Mouse (Mus musculus) kidney, postnatal 36 days (tissue): ENCODE results near the gene Scube1.

Experiments
- DNase-seq, 2 experiments: peaks; one replicate each; pipeline ENCODE4 v3.0.0; 2021 to 2022; ENCODE audit warnings: mixed read lengths in 2 of 2

Gene Scube1

DNA sequence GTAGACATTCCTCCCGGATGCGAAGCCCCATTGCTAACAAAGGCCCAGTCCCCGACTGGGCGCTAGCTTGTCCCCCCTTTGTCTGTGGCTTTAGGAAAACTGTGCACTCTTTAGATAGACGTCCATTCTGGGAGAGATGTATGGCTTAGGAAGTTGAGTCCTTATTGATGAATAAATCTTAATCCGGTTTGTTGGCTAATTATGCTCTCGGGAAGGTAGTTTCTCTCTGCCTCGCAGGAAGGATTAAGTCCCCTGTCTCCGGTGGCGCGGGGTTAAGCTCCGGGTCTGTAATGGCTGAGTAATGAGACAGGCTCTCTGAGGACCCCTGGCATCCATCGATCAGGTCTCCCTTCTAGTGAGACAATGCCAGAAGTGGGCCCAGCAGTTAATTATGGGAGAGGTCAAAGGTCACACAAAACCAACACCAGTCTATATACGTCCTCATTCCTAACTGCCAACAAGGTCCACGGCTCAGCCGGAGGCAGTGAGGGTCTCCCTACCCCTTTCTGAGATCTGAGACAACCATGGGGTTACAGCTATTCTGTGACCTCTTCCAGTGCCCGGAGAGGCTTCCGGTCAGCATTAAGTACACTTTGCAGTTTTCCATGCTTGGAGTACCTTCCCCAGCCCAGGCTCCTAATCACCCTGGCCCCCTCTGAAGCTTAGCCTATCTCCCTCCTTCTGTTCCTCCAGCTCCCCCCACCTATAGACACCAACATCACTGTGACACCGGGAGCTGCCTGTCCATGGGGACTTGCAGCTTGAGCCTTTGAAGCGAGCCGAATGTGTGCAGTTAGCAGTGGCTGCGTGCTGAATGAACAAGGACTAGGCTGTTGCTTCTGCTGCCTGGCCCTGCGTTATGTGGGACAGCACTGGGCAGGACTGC, 14.7 kb downstream of the Scube1 start:
- DNase-seq, result no peak

DNA sequence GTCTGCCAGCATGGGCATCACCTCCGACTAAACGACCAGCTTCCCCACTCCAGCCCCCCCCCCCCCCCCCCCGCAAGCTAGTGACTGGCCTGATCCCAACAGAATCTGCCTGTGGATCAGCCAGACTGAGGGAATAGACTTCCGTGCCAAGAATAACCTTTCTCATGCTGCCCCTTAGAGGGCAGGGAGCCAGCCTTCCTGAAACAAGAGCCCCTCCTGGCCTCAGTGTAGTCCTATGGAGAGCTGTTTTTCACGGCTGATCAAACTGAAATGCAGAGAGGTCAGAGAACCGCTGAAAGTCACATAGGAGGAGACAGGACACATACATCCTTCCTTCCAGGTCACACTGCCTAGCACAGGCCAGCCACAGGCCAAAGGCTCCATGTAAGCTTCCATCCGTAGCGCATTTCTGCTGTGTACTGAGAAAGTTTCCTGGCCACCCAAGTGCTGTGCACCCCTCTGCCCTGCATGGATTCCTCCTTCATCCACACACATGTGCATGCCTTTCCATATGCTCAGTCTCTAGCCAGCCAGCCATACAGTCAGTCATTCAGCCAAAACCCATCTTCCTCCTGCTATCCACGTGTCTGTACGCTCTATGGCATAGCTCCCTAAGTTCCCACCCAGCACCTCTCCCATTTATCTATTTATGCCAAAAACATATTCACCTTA, 18.2 kb downstream of the Scube1 start:
- no peak for DNase-seq

DNA sequence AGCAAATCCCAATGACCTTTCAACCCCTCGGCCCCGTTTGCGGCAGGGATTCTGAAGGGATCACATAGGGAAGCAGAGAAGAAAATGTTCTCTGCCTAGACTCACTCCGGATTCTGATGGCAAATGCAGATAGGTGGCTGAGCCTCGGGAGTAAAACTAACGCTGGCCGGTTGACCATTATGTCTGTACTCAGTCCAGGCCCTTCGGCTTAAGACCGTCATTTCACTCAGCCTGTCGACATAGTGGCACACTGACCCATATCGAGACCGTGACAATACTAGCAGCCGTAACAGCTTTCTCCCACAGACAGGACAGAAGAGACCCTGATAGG, 24.3 kb downstream of the Scube1 start:
- no peak for DNase-seq

DNA sequence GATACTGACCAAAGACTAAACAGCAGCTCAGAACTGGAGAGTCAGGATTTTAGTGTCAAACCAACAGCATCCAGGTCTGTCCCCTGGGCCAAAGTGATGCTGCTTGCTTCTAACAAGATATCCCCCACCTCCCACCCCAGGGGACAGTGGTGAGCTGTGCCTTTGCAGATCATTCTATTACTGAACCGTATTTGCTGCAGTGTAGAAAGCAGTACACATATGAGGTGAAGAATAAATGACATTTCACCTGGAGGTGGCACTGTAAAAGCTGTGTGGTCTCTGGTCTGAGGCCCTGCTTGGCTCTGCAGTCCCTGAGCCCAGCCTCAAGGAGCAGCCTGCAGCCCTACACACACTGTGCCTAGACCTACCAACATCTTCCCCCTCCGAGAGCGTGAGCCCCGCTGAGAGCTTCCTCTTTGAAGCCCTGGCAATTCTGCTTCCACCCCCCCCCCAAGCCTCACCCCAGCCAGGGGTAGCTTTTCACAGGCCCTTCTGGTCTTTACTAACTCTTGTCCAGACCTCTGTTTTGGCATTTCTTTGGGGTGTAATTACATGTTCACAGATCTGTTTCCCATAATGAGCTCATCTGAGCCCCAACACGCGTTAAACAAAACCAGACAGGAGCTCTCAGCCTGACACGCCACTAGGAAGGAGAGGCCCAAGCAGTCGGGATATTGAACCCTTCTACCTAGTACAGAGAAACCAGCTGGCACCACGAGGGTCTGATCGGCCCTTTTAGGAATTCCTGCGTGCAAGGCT, 24.8 kb downstream of the Scube1 start:
- no peak for DNase-seq

DNA sequence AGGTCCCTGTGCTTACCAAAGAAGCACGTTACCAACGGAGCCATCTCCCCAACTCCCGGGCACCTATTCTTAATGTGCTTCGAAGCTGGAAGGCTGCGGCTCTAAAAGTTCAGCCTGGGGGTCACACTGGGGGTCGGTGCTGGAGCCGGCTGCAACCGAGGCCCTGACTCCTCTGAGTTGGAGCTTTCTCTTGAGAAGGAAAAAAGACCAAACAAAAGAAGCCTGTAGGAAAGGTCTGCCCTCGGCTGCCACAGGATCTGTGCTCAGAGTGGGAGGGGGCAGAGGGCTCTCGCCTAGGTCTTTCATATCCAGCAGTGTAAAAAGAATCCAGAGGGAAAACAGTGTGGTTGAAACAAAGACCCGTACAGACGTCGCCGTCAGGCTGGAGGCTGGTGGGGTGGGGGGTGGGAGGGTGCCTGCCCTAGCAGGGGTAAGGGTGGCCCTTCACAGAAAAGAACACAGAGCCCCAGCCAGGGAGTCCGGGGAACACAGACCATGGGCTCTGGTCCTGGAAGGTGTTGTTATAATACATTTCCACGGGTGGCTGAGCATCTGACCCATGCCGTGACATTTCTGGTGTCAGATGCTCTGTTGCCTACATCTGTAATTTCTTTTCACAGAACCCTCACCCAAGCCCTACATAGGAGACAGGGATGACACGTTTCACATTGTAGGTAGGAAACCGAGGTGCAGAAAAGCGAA, 25.5 kb downstream of the Scube1 start:
- DNase-seq, result no peak

DNA sequence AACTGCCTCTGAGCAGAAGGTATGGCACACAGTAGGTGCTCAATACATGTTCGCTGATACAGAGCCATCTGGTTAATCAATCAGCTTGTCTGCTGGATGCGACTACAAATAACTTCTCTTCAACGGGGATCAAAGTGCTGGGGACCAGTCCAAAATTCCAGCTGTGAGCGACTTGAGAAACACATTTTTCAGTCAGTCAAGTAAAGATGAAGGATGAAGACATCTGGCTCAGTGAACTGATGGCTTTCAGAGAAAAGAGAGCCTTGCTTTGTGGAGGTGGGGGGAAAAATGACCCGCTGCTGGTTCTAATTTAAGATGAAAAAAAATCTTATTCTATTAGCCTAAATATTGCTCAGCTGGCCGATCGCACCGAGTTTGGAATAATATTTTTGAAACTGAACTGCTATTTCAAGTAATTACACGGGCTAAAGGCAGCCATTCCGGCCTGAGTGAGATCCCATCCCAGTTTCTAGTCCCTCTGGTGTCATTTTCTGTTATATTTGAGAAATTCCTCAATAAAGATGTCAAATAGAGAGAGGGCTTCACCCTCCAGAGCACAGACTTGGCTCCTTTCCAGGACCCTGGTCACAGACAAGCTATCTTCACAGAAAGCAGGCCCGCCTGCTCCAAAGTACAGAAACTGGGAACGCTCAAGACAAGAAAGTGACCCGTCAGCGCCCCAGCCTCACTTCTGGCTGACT, 28.0 kb downstream of the Scube1 start:
- DNase-seq, result peak; percentile 27 to 56

DNA sequence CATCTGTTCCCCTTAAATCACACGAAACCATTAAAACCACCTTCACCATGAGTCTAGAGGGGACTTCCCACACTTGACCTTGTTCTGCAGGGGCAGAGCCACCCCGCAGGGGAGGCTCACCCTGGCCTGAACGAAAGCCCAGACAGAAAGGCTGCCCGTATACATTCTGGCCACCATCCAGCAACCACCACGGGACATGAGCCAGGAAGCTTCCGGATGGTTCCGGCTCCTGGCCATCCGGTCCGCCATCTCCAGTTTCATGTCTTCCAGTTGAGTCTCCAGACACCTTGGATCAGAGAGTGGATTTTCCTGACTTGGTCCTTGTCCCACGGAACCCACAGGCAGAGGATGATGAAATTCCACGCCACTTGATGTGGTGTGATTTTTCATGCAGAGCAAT, 29.7 kb downstream of the Scube1 start:
- no peak for DNase-seq

DNA sequence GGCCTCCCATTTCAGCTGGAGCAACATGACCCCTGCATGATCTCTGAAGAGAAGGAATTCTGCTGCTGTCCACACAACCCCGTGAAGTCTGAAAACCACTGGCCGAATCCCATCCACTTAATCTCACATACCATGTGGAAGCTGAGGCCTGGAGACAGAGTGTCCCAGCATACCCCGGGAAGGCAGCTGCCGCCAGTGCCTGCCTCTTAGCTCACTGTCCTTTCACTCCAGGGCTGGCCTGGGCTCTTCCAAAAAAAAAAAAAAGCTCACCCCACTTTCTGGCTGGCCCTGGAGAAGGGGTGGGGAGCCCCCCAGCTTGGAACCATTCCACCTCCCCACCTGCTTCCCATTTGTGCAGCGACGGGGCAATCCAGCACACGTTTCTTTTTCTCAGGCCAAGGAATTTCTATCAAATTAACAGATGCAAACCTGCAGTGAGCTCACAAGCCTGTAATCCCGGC, 32.9 kb downstream of the Scube1 start:
- DNase-seq, result no peak

DNA sequence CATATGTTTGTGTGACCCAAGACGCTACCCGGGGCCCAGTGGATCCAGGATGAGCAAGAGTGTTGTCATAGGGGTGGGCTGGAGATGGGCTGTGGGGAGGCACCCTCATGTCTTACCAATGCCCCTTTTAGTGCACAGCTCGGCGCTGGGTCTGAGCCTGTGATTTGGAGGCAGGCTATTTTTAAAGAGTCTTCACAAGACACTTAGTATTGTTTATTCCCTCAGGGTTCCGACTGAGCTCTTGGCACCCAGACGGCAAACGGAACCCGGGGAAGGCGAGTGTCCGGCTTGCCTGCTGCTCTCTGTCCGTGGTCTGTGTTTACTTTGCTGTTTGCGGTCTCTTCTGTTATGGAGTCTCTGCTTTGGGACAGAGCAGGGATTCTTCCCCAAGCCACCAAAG, 34.9 kb downstream of the Scube1 start:
- no peak for DNase-seq

DNA sequence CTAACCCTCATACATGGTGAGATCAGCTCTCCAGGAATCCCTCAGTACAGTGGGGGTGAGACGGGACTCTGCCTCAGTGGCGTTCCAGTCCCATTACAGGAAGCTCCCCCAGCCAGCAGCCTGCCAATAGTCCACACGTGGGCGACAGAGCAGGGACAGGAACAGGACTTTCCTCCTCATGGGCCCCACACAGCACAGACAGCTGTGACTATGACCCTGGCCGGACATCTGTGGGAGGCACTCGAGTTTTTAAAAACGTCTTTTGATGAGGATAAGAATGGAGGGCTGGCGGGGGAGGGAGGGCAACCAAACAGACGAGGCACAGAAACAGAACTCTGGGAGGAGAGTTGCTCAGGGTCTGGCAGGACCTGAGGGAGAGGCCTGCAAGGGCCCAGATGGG, 38.2 kb downstream of the Scube1 start:
- no peak for DNase-seq

DNA sequence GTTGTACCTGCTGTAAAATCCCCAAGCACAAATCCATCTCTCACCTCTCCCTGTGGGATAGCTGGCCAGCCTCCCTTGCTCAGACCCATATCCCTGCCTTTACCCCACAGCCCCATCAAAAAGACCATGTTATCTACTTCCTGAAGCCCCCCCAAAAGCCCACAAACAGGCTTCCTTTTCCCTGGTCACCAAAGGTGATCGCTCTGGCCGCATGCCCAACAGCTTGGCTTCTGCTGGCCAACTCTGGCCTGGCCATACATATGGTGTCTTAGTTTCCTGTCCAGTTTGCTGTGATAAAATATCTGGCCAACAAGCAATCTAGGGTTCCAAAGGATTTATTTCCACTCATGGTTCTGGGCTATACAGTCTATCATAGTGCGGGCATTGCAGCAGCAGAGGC, 38.9 kb downstream of the Scube1 start:
- no peak for DNase-seq

DNA sequence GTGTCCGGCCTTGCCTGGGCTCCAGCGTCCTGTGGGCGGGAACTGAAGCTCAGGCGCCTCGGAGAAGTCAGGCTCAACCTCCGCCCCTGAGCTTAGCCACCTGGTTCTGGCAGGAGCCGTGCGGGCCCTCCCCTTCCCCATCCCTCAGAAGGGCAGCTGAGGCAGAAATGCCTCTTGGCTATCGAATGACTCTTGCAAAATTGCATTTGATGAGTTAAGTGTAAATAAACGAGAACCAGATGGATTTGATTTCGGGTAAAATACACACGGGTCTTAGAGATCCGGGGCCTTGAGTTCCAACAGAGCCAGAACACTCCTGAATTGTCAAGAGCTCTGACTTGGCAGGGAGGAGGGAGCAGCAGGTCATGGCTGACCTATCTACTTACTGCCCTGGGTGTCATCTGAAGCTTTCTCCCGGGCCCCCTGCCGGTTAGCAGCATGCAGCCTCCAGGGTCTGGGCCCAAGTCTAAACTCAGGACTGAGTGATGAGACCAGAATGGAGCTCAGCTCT, 41.7 kb downstream of the Scube1 start:
- no peak for DNase-seq

DNA sequence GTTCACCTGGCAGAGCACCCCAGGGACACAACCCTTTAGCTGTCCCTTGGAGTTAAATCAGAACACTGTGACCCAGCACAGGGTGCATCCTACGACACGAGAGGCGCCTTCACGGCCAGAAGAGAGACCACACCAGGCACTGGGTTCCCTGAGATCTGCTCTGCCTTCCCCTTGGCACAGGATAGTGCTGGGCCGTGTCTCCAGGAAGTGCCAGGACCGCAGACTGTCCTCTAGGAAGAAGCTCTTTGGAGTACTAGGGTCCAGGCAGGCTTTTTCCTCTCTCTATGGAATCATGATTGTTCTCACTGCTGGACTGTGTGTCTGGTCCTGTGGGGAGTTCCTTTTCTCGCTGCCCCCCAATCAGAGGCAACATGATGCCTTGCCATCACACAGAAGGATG, 44.5 kb downstream of the Scube1 start:
- DNase-seq, result no peak

DNA sequence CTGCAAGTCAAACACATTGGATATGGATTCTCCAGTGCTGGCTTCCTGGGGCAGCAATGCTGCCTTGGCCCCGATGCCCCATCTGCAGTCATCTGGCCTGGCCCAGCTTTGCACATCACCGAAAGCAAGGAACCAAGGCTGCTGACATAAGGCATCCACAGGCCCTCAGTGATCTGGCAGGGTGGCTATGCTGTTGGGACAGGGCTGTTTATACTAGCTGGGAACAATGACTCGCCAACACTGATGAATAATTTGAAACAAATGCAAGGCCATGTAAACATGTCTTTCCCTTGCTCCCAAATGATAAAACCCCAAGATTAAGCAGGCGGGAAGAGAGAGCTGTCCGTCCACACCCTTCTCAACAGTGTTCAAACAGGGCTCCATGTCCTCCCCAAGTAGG, 45.1 kb downstream of the Scube1 start:
- no peak for DNase-seq

DNA sequence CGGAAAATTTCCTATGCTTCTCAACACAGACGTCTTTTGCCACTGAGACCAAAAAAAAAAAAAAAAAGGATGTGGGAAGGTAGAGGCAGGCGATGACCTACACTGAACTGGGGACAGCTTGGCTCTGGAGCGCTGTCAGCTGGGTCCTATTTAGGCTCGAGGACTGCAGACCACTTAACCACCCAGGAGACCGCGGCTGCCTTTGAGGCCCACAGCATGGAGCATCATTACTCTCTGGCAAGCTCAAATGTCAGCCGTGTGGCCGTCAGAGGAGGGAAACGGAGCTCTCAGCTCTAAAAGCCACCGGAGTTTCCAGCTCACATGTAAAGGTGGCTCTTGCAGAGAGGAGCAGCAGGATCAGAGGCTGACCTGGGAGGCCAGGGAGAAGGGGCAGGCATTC, 46.2 kb downstream of the Scube1 start:
- DNase-seq, result no peak

DNA sequence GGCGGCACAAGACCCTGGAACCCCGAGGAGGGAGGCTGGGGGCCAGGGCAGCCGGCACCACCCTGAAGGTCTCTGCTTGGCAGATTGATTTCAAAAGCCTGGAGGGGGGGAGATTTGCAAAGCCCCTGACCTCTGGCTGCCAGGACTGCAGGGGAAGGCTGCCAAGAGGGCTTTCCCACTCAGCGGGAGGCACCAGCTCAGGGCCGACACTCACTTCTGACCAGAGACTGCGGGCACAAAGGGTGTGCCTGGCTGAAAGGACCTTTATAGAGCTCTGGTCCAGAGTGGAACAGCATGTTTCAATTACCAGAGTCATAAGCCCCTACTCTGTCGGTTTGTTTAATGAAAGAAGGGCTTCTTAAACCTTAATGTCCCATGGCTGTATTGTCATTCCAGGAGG, 46.7 kb downstream of the Scube1 start:
- DNase-seq, result no peak

DNA sequence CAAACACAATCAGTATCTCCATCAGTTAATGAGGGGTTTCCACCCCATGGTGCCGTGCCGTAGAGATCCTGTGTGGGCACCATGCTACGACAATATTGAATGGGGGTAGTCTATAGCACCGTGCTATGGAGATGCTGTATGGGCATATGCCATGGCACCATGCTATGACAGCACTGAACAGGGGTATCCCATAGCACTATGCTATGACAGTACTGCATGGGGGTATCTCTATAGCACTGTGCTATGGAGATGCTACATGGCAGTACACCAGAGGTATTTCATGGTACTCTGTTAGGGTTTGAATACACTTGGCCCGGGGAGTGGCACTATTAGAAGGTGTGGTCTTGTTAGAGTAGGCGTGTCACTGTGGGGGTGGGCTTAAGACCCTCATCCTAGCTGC, 47.7 kb downstream of the Scube1 start:
- DNase-seq, result no peak

DNA sequence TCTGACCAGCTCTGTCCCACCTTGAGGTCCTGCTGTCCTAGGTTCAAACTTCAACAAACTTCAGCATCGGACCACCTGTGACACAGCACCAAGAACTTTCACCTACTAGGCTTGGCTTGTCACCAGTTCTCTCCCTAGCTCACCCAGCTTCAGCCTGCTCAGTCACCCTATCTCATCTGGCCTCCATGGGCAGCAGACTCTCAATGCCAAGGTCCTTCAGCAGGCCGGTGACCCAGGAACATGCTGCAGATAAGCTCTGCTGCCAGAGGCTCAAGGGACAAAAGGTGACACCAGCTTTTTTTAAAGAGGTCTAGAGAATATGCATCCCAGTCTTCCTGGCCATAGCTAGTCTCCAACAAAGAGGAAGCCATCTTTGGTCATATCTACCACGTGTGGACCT, 48.5 kb downstream of the Scube1 start:
- no peak for DNase-seq

DNA sequence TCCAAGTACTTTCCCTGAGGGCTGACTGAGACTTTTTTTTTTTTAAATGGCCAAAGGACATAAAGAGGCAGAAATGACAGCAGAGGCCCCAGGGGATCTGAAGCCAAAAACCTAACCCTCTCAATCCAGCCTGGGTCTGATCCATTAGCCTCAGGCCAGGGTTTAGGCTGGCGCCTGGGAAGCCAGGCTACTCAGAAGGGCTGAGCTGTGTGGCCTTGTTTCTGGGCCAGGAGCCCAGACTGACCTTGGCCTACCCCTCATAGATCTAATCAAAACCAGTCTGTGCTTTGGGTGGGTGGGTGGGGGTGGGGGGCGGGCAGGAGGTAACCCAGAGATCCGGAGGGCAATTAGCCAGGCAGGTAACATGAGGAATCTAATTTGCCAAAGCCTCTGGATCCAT, 51.2 kb downstream of the Scube1 start:
- no peak for DNase-seq

DNA sequence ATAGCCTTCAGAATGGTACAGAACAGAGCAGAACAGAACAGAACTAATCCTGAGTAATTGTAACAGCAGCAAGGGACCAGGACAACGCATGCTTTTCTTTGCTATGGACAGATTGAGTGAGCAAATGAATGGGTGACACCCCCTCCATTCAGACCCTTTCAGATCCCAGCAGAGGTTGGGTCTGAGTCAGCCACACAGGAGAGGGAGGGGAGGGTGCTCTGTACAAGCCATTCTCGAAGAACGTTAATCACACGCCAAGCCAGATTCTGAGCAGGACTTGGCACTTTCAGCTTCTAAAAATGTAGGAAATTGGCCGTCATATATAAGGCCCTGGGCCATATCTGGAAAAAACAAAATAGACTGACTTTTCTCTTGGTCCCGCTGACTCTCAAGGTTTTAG, 57.3 kb downstream of the Scube1 start:
- no peak for DNase-seq

DNA sequence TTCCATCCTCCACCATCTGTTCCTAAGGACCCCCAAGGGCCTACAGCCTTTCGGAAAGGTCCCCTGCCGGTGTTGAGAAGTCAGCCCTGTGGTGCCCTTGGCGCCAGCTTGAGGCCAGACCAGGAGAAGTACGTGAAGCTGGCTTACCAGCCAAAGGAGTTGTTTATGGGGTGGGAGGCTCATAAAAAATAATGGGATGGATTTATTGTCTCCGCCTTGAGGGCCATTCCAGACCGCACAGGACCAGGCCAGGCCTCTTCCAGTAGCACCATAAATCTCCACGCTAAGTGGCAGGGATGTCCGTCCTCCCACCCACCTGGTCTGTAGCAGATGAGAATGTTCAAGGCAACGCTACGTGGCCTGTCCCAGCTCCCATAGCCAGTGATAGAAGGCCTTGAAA, 58.4 kb downstream of the Scube1 start:
- DNase-seq, result no peak

DNA sequence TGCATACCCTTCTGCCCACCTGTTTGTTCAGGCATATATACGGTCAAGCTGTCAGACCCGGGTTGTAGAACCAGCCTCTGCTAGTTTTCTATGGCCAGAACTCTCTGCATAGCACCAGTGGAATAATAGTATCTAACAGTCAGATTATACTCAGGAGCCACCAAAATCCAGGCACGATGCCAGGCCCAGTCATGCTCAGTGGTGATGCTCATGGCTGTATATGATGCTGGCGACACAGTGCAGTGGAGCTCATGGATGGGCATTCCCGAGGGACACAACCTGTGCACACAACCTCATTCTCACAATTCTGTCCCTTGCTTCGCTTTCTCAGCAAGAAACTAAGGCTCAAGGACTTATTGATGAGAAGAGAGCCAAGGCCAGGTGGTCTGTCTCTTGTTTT, 58.8 kb downstream of the Scube1 start:
- peak in 1 of 2 experiments; percentile 11 for DNase-seq
